Mouse (Mus musculus) thymus, adult 2 months (tissue): ENCODE data around the gene Fam25c.

ENCODE experiments used
- CTCF ChIP-seq: fragments of 200-500 bp; IDR thresholded peaks from 2 replicates; pipeline ENCODE4 v1.5.1; 2012; ENCODE audit warnings: mild to moderate bottlenecking, control low read depth, low read length, moderate library complexity, borderline replicate concordance; ENCODE audit not compliant: control insufficient read depth, poor library complexity, insufficient read depth; ENCODE audit errors: extremely low read depth
- POLR2A ChIP-seq: fragments of 200-500 bp; IDR thresholded peaks from 2 replicates; pipeline ENCODE4 v1.6.1; 2012; ENCODE audit warnings: mild to moderate bottlenecking, low read length, control low read depth, moderate library complexity; ENCODE audit not compliant: control insufficient read depth, poor library complexity, insufficient read depth; ENCODE audit errors: extremely low read depth

- no peak for TF ChIP-seq CTCF
- TF ChIP-seq POLR2A: no peak
Measured at GRCm38 (mm10) chr14:34303265-34303680, 52.0 kb downstream of the Fam25c start.
